Mouse (Mus musculus) adrenal gland, adult 18-20 months (tissue): ENCODE measurements around the gene Cd83. TPM values are rescaled to one million over a fixed set of nuclear protein-coding genes. Genes with fewer than 3 reads are reported as not detected.

ENCODE experiments used
- DNase-seq, 2 experiments: peaks; one replicate each; pipeline ENCODE4 v3.0.0; 2021 to 2022; ENCODE audit warnings: low spot score in 2 of 2
- total RNA-seq, 2 experiments: library from RNA; stranded (reverse); gene quantifications; 1 replicate in 1 of 2; 2 replicates in 1 of 2; pipeline ENCODE4 v1.2.3; 2021

Gene Cd83
- total RNA-seq, 2 experiments from 2014 or later = 2.3 to 5.2 TPM

- peak in 1 of 2 experiments; percentile 43 for DNase-seq
Observed at GRCm38 (mm10) chr13:43773965-43774566, 10.5 kb upstream of the Cd83 start.

DNA sequence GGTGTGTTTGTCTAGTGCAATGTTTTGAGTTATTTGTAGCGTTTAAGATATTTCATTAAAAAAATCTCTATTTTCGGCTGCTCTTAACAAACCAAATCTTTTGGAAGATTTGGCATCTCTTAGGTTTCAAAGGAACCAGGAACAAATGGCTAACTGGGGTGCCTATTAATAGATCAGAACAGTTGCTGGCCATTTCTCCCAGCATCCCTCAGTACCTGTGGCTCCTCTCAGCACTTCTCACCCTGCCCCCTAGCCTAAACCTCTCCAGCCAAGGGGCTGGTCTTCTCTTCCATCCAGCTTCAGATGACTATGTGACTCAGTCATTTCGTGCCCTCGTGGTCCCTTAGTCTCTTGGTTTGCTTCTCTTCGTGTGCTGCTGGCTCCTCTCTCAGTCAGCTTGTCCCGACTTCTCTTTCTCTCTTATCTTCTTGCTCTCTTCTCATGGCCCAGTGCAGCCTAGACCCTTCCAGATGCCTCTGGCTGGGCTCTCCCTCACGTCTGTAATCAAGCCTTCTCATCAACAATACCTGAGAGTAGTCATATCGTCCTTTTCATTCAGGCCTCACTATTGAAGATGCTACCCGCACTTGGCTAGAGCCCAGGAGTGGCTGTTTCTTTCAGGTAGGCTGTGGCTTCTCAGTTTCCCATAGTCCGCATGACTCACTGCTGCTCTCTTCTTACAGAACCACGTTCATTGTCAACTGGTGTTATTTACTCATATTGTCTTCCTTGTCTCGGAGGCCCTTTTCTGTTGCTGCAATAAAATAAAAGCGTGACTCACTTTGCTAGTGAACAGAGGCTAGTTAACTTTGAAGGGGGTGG is 9.8 kb upstream of the Cd83 start:
- DNase-seq = no peak

DNA sequence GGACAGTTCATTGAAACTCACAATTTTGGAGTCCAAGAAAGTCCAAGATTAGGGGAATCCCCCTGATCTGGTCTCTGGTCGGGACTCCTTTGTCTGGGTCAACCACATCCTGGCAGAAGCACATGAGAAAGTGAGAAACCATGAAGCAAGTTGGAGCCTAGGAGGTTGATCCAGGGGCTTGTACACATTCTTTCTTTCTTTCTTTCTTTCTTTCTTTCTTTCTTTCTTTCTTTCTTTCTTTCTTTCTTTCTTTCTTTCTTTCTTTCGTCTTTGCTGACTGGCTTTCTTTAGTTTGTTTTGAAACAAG is 9.2 kb upstream of the Cd83 start:
- DNase-seq = no peak

DNA sequence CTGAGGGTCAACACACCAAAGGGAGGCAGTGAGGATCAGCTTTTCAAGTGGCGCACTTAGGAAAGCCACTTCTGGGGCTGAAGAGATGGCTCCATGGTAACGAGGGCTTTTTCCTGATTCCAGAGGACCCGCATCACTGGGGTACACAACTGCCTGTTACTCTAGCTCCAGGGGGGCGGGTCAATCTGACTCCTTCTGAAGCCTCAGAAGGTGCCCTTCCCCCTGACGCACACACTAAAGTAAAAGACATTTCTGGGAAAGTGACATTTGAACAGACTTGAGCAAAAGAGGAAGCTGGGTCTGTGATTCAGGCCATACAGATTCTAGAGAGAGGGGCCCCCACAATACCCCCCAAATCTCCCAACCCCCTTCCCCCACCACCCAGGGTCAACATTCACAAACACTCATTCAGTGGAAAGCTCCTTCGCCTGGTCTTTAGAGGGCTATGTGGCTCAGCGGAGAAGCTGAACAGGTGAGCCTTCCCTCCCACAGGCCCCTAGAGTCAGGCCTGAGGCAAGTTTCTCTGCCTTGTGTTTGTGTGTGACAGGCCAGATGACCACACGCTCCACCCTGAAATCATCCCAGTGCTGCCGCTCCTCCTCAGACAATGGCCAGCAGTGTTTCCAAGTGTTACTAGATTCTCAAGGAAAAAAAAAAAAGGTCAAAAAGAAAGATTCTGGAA is 7.1 kb upstream of the Cd83 start:
- DNase-seq = no peak

DNA sequence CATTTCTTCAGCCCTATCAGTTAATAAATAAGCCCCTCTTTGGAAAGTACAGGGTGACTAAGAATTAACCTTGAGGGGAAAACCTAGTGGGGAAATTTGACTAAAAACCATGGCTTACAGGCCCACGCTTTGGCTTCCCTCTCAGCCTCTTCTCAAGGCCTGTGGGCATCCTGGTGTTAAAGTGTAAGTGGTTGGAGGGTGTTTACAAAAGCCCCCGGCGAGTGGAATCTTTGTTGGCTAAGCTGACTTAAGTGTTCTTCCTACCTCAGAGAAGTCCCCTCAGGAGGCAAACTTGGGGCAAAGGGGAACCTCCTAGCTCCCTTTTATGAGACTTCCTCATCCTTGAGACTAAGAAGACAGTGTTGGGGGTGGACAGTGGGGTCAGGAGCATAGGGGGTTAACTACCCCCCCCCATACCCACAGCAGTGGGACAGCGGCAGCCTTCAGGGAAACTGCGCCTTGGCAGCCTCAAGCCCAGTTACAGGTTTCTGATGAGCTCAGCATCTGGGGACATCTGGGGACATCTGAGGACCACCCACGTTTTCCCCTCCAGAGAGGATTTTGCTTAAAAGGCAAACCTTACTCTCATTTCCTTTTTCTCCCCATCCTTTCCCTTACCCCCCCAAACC is 6.4 kb upstream of the Cd83 start:
- no peak for DNase-seq

DNA sequence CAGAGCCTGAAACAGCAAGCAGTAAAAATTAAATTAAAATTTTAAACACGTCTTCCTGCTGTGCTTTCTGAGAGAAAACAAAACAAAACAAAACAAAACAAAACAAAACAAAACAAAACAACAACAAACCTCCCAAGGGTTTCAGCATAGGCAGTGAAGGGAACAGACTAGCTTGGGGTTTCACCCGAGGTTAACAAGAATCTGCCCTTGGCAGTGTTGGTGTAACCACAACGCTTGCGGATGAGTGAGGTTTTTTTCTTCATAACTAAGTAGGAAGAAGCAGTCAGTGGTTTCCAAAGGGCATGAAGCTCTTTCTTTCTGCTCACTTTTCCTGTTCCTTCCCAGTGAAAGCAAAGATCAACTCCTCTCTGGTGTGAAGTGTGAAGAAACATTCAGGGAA is 5.6 kb upstream of the Cd83 start:
- DNase-seq = no peak

DNA sequence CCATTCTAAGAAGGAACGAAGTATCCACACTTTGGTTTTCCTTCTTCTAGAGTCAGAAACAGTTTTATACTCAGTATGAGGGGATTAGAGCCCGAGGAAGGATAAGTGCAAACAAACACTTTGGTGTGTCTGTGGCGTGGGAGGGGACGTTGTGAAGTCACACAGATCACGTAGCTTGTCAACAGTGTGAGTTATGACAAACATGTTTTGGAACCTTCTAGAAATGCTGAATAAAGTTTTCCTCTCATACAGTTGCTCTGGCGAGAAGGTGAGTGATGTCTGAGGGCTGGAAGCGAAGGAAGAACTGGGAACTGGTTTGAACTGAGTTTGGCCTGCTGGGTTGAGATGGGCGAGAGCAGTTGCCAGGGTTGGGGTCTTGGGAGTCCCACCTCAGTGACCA is 4.5 kb upstream of the Cd83 start:
- no peak for DNase-seq

DNA sequence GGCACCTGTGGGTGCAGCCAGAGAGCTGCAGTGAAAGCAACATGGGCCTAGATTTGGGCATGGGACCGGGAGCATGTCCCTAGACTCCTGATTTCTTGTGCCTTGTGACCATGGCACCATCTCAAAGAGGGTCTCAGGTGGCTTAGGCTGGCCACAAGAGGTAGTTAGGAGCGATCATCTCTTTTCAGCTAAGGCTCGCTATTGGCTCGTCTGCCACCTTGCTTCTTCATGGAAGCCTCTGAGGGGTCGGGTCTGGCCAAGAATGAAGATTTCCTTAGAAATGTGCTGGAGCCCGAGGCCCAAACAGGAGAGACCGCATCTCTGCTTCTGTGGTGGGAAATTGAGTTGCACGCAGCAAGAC is 1.1 kb downstream of the Cd83 start:
- no peak for DNase-seq

DNA sequence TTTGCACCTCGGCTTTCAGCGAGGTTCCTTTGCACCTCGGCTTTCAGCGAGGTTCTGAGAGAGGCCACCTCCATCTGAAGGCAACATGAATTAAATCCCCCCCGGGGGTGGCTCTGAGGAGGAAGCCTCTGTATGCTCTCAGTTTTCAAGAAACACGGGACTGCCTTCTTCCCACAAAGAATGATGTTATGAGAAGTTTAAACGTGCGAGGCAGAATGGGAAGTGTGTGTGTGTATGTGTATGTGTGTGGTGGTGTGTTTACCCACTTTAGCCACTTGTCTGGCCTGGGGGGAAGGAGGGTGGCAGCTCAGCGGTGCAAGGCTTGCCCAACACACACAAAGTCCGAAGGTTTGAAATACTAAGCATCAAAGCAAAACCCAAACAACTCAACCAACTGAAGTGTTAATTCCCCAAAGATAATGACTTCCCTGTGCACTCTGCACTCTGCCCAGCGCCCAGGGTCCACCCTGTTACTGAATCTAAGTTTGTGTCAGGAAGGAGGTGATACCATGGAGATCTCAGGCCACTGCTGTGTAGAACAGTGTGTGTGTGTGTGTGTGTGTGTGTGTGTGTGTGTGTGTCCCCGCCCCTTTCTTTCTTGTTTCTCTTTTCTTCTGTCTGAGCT is 1.7 kb downstream of the Cd83 start:
- DNase-seq = no peak

GRCm38 (mm10) chr13:43787262-43787661 is 2.7 kb downstream of the Cd83 start:
- no peak for DNase-seq

DNA sequence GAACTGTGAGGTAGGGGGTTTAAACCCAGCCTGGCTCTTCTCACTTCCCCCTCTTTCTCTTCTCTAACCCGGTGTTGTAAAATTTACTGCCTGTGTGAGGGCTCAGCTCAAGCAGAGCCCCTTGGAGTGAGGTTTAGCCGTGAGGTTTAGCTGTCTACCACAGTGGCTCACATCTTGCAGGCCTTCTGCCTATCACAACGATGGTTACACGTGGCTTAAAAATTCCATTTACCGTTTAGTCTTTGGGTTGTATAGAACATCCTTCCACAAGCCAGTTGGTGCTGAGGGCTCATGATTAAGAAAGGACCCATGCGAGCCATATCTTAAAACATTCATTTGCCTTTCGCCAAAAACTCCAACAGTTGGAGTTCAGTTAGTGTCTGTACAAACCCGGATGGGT is 3.5 kb downstream of the Cd83 start:
- no peak for DNase-seq

GRCm38 (mm10) chr13:43788983-43789645 is 4.5 kb downstream of the Cd83 start:
- DNase-seq = no peak

DNA sequence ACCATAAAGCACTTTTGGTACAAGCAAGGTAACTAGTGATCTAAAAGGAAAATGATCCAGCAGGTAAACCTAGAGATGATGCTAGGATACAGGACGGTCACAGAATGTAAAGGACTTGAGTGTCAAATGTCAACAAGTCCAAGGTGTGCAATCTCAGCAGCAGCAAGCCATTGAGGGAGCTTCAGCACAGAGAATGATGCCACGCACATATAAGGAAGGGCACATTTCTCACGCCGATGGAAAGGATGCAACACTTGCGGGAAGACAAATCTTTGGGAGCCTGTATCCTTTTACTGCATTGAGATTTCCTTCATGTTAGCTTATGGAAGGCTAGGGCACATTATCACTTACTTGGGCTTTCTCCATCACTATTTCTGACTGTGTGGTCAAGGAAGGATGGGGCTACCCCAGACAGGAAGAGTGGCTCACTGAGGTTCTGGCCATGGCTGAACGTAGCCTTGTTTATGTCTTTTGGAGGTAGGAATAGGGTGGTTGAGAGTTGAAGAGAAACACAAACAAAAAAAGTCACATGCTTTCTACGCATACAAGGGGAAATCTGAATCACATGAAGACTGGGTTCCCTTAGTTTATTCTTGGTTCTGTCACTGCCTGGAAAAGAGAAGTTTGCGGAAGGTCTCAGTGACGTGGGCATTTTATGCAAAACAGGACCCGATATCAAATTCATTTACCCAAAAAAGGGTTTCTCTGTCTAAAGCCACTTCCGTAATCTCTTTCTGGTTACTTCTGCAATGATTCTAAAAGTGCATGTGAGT is 5.8 kb downstream of the Cd83 start:
- no peak for DNase-seq

- DNase-seq = no peak
Observed at GRCm38 (mm10) chr13:43795334-43795733, 10.8 kb downstream of the Cd83 start.

DNA sequence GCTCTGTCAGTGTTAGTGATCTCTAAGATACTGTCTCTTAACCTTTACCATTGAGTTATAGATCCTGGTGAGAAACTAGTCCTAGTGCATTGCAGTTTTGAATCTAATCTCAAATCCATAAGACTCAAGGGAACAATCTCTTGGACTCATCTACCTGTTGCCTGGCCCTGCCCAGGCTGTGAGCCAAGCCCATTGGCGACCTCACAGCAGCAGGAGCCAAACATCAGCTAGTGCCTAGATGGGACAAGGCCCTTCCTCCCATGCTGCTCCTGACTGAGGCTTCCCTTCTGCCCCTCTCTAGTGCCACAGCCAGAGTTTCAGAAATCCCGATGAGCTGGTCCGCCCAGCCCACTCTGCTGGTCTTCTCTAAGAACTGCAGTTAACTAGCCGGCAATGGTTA is 14.1 kb downstream of the Cd83 start:
- DNase-seq = no peak

GRCm38 (mm10) chr13:43800136-43800535 is 15.6 kb downstream of the Cd83 start:
- no peak for DNase-seq

- DNase-seq = no peak
Observed at GRCm38 (mm10) chr13:43801961-43802360, 17.4 kb downstream of the Cd83 start.

DNA sequence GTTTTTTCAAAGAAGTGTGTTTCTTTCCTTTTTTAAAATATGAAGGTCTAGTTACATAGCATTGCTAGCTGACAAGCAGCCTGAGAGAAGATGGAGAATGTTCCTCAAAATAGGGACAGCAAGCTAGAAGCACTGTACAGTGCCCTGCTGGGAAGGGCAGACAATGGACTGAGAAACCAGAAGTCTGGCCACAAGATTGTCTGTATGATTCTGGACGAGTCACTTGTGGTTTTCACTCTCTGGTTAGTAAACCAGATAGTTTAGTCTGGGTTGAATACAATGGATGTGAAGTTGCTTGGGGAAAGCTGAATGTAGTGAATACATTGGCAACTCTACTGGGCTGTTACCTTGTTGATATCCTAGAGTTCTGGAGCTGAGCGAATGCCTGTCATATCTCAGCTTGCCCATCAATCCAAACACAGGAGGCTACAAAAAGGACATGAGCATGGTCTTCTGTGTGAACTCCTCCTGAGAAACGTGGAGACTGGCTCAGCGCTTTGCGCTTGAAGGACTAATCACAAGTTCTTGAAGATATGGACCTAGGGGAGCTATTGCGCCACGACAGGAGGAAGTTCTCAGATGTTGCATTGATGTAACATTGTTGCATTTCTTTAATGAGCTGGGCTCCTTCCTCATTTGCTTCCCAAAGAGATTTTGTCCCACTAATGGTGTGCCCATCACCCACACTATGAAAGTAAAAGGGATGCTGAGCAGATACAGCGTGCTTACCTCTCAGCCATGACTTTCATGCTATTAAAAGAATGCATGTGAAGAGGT is 18.0 kb downstream of the Cd83 start:
- DNase-seq = no peak

GRCm38 (mm10) chr13:43804648-43805047 is 20.1 kb downstream of the Cd83 start:
- DNase-seq = no peak
